Mouse (Mus musculus) megakaryocyte, embryonic 14.5 days (primary cell): ENCODE measurements at regions not wholly inside any gene's neighbourhood (a gene's known extent, or its start where the extent isn't known, plus 50 kb on each side); places are given as distances from the start of the nearest gene placed in this dataset.

Source experiments
- FLI1 ChIP-seq: IDR thresholded peaks from 2 replicates; pipeline ENCODE4 v1.6.1; 2012; ENCODE audit warnings: low read length, inconsistent platforms, mixed read lengths
- GATA1 ChIP-seq: IDR thresholded peaks from 3 replicates; pipeline ENCODE4 v1.6.1; 2012; ENCODE audit warnings: mixed read lengths, low read length, inconsistent platforms, borderline replicate concordance

- no peak for TF ChIP-seq FLI1
- no peak for TF ChIP-seq GATA1
Observed at GRCm38 (mm10) chr8:128111132-128111531, 247.3 kb upstream of the Nrp1 start.
